Mouse (Mus musculus) cerebellum, adult 8-10 months (tissue): ENCODE data around the gene Sorcs2.

Source experiments
- DNase-seq: peaks from one replicate; pipeline ENCODE4 v3.0.0; 2022

Gene Sorcs2

GRCm38 (mm10) chr5:36355683-36356082 lies 42.3 kb downstream of the Sorcs2 start:
- no peak for DNase-seq

- no peak for DNase-seq
Observed at GRCm38 (mm10) chr5:36353679-36354078, 44.3 kb downstream of the Sorcs2 start.

- no peak for DNase-seq
Observed at GRCm38 (mm10) chr5:36353194-36353593, 44.7 kb downstream of the Sorcs2 start.

GRCm38 (mm10) chr5:36346698-36347097 lies 51.2 kb downstream of the Sorcs2 start:
- DNase-seq: no peak

GRCm38 (mm10) chr5:36339283-36339682 lies 58.7 kb downstream of the Sorcs2 start:
- no peak for DNase-seq

- no peak for DNase-seq
Observed at GRCm38 (mm10) chr5:36336252-36336651, 61.7 kb downstream of the Sorcs2 start.

- no peak for DNase-seq
Observed at GRCm38 (mm10) chr5:36335661-36336060, 62.3 kb downstream of the Sorcs2 start.

- DNase-seq: no peak
Observed at GRCm38 (mm10) chr5:36334227-36334626, 63.7 kb downstream of the Sorcs2 start.

GRCm38 (mm10) chr5:36330472-36331155 lies 67.3 kb downstream of the Sorcs2 start:
- no peak for DNase-seq

GRCm38 (mm10) chr5:36326057-36327010 lies 71.6 kb downstream of the Sorcs2 start:
- DNase-seq: no peak

GRCm38 (mm10) chr5:36324140-36324572 lies 73.8 kb downstream of the Sorcs2 start:
- DNase-seq: peak; percentile 9

- DNase-seq: peak; percentile 30
Observed at GRCm38 (mm10) chr5:36323526-36323925, 74.4 kb downstream of the Sorcs2 start.

GRCm38 (mm10) chr5:36321581-36321980 lies 76.4 kb downstream of the Sorcs2 start:
- DNase-seq: no peak

- DNase-seq: no peak
Observed at GRCm38 (mm10) chr5:36320667-36321066, 77.3 kb downstream of the Sorcs2 start.

GRCm38 (mm10) chr5:36317641-36318368 lies 80.1 kb downstream of the Sorcs2 start:
- no peak for DNase-seq

GRCm38 (mm10) chr5:36315106-36315505 lies 82.8 kb downstream of the Sorcs2 start:
- no peak for DNase-seq

- no peak for DNase-seq
Observed at GRCm38 (mm10) chr5:36313353-36314079, 84.4 kb downstream of the Sorcs2 start.

- DNase-seq: no peak
Observed at GRCm38 (mm10) chr5:36312926-36313325, 85.0 kb downstream of the Sorcs2 start.

GRCm38 (mm10) chr5:36304299-36304980 lies 93.5 kb downstream of the Sorcs2 start:
- DNase-seq: no peak

- no peak for DNase-seq
Observed at GRCm38 (mm10) chr5:36301166-36301565, 96.8 kb downstream of the Sorcs2 start.

- DNase-seq: no peak
Observed at GRCm38 (mm10) chr5:36298049-36298448, 99.9 kb downstream of the Sorcs2 start.

- DNase-seq: no peak
Observed at GRCm38 (mm10) chr5:36297246-36297645, 100.7 kb downstream of the Sorcs2 start.
